Mouse (Mus musculus) midbrain, embryonic 15.5 days (tissue): ENCODE results near the gene Khdrbs1. TPM values are rescaled to one million over a fixed set of nuclear protein-coding genes. Genes with fewer than 3 reads are reported as not detected.
A peak's percentile ranks its signal among the peaks of the same experiment; 100 is the strongest.
"Not testable (repeated sequence)": the region's sequence is repeated elsewhere in the genome, so short reads cannot be mapped to it uniquely, and the experiment has no call there.

Experiments
- ATAC-seq: fragments of 200-750 bp; cut with Nextera tagmentation; replicated peaks from 2 replicates; pipeline ENCODE4 v1.8.0; 2017; ENCODE audit warnings: moderate TSS enrichment
- H3K27ac ChIP-seq: fragments of 300-500 bp; sonication (generic); 2 replicates; pipeline ENCODE4 v1.5.1; 2015; ENCODE audit warnings: mild to moderate bottlenecking, inconsistent platforms
- H3K27me3 ChIP-seq: fragments of 300-500 bp; sonication (generic); replicated peaks from 2 replicates; pipeline ENCODE4 v1.6.1; 2015; ENCODE audit warnings: inconsistent platforms
- H3K36me3 ChIP-seq: fragments of 300-500 bp; sonication (generic); replicated peaks from 2 replicates; pipeline ENCODE4 v1.6.1; 2015; ENCODE audit warnings: inconsistent platforms
- H3K4me1 ChIP-seq: fragments of 300-500 bp; sonication (generic); 2 replicates; pipeline ENCODE4 v1.6.1; 2015; ENCODE audit warnings: inconsistent platforms
- H3K4me2 ChIP-seq: fragments of 300-500 bp; sonication (generic); 2 replicates; pipeline ENCODE4 v1.6.1; 2015; ENCODE audit warnings: inconsistent platforms, mild to moderate bottlenecking, moderate library complexity
- H3K4me3 ChIP-seq: fragments of 300-500 bp; sonication (generic); 2 replicates; pipeline ENCODE4 v1.5.1; 2015; ENCODE audit warnings: mild to moderate bottlenecking, inconsistent platforms
- H3K9ac ChIP-seq: fragments of 300-500 bp; sonication (generic); 2 replicates; pipeline ENCODE4 v1.6.1; 2015; ENCODE audit warnings: mild to moderate bottlenecking, inconsistent platforms
- H3K9me3 ChIP-seq: fragments of 300-500 bp; sonication (generic); 2 replicates; pipeline ENCODE4 v1.6.1; 2016; ENCODE audit warnings: inconsistent platforms
- WGBS: fragments of 180-500 bp; shearing (Covaris S2); methylation state at CpG from one replicate; pipeline ENCODE4 v1.1.7; 2015; ENCODE audit warnings: mixed read lengths; 5-methylcytosine and 5-hydroxymethylcytosine counted together
- polyA plus RNA-seq: library from polyadenylated mRNA; unstranded; fragments of >200 nt; fragmentation: Nextera tagmentation; extraction: Ambion mirVana; gene quantifications from 2 replicates; pipeline ENCODE4 v1.2.1, GENCODE M21; 2015

Khdrbs1 gene
- polyA plus RNA-seq, 1 experiment from 2014 or later, result 138 TPM

DNA sequence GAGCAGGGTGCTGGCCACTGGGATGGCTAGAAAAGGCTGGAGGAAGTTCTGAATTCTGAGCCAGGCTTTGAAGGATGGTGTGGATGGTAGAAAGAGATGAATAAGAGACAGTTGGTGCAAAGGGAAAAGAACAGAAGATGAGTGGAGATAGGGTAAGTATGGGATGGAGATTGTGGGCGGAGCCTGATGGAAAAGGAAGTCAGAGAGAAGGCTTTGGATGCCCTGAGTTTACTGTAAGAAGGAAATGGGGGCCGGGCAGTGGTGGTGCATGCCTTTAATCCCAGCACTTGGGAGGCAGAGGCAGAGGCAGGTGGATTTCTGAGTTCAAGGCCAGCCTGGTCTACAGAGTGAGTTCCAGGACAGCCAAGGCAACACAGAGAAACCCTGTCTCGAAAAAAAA is 26.6 kb upstream of the Khdrbs1 start:
- not testable (repeated sequence) for H3K27me3 ChIP-seq, H3K27ac ChIP-seq, H3K4me2 ChIP-seq, H3K36me3 ChIP-seq, H3K9me3 ChIP-seq, H3K9ac ChIP-seq, H3K4me3 ChIP-seq, ATAC-seq
- peaks cover 15% of the 10 kb centered on the region for H3K4me1 ChIP-seq
- 75% methylated on average over 3 of the region's 3 CpGs for whole genome bisulfite sequencing

DNA sequence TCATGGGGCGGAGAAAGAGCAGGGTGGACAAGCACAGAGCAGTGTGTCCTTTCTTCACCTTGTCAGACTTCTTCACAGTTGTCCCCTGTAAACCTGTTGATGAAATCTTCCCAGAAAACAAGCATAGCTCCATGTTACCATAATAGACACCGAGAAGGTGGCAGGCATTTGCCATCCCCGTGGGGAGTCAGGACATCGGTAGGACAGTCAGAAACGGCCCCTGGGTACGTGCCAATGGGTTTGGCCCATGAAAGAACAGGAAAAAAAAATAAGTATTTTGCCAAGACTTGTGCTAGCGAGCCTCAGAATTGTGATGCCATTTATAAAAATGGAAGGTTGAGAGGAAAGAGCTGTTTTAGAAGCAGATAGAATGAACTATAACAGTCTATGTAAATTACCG is 25.7 kb upstream of the Khdrbs1 start:
- Histone ChIP-seq H3K9me3 (no peaks in the 10 kb centered on the region), H3K36me3 (no peaks in the 10 kb centered on the region), H3K27ac (no peak overlapping the region), H3K27me3 (no peaks in the 10 kb centered on the region), H3K4me1 (peaks cover 15% of the 10 kb centered on the region), H3K4me3 (no peak overlapping the region), H3K9ac (no peak overlapping the region), H3K4me2 (no peak overlapping the region)
- 78% methylated on average over 8 of the region's 8 CpGs for WGBS
- ATAC-seq, result no peak

DNA sequence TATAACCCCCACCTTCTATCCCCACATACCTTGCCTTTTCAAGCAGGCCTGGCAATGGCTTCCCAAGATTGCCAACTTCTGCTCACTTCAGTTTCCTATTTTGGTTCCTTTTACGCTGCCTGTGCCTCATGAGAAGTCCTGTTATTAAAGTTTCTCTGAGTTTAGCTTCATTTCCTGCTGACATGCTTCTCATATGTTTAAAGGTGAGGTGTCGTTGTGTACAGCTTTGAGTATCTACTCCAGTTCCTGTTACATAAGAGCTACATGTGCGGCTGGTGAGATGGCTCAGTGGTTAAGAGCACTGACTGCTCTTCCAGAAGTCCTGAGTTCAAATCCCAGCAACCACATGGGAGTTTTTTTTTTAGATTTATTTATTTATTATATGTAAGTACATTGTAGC is 23.2 kb upstream of the Khdrbs1 start:
- H3K9ac ChIP-seq, result no peak overlapping the region
- no peaks in the 10 kb centered on the region for H3K36me3 ChIP-seq
- H3K4me1 ChIP-seq, result no peaks in the 10 kb centered on the region
- no peak overlapping the region for H3K4me3 ChIP-seq
- no peaks in the 10 kb centered on the region for H3K27me3 ChIP-seq
- 92% methylated on average over 3 of the region's 3 CpGs for WGBS
- H3K4me2 ChIP-seq, result no peak overlapping the region
- H3K27ac ChIP-seq, result no peak overlapping the region
- ATAC-seq, result no peak
- no peaks in the 10 kb centered on the region for H3K9me3 ChIP-seq

DNA sequence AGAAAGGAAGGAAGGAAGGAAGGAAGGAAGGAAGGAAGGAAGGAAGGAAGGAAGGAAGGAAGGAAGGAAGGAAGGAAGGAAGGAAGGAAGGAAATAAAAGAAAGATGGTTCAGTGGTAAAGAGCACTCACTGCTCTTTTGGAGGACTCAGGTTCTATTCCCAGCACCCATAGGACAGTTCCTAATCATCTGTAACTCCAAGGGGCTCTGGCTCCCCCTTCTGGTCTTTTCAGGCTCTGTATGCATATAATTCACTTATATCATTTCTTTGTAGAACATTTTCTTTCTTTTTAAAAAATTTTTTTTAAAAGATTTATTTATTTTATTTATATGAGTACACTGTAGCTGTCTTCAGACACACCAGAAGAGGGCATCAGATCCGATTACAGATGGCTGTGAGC is 20.4 kb upstream of the Khdrbs1 start:
- 96% methylated on average over 1 of the region's 1 CpGs for WGBS
- H3K9me3 ChIP-seq, result not testable (repeated sequence)

DNA sequence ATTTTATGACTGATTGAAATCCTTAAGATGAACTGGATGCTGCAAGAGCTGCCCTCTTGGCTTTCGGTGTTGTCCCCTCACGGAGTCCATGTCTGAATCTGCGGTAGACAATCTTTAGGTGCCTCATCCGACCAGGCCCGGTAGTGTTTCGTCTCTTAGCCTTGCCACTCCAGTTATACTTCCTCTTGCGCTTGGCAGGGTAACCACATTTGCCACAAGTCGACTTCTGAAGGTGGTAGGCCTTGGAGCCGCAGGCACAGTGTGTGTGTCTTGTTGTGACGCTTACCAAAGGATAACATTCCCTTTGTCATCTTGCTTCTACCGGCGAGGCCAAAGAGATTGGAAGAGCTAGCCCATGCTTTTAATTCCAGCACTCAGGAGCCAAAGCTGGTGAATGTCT is 19.5 kb upstream of the Khdrbs1 start:
- no peak for ATAC-seq
- WGBS, result 95% methylated on average over 12 of the region's 12 CpGs
- no peaks in the 10 kb centered on the region for H3K9me3 ChIP-seq
- H3K36me3 ChIP-seq, result no peaks in the 10 kb centered on the region
- H3K4me3 ChIP-seq, result no peak overlapping the region
- no peak overlapping the region for H3K27ac ChIP-seq
- no peaks in the 10 kb centered on the region for H3K4me1 ChIP-seq
- H3K9ac ChIP-seq, result no peak overlapping the region
- H3K27me3 ChIP-seq, result no peaks in the 10 kb centered on the region
- no peak overlapping the region for H3K4me2 ChIP-seq

More for the DNA sequence above, 20.4 kb upstream of the Khdrbs1 start:
- not testable (repeated sequence) for H3K4me3 ChIP-seq, ATAC-seq, H3K4me2 ChIP-seq, H3K4me1 ChIP-seq, H3K36me3 ChIP-seq, H3K27me3 ChIP-seq, H3K27ac ChIP-seq, H3K9ac ChIP-seq

DNA sequence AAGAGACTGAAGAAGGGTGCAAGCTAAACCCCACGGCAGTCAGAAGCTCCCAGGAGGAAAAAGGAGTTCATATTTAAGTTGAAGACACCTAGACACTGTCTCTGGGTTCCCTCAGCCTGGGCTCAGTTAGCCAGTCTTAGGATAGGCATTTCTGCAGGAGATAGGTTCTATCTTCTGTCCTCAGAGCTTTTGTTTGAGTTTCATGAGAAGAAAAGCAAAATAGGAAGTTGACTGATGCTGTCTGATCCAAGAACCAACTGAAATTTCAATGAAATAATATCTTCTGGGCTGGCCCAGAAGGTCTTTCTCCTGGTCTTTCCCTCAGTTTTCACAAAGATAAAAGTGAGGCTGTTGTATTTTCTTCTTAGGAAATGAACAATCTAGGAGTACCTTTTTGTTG is 13.4 kb upstream of the Khdrbs1 start:
- H3K9me3 ChIP-seq, result no peaks in the 10 kb centered on the region
- no peak overlapping the region for H3K27ac ChIP-seq
- no peaks in the 10 kb centered on the region for H3K27me3 ChIP-seq
- no peak overlapping the region for H3K4me3 ChIP-seq
- no peak overlapping the region for H3K4me2 ChIP-seq
- H3K9ac ChIP-seq, result no peak overlapping the region
- no peaks in the 10 kb centered on the region for H3K36me3 ChIP-seq
- 79% methylated on average over 1 of the region's 1 CpGs for WGBS
- H3K4me1 ChIP-seq, result no peaks in the 10 kb centered on the region
- no peak for ATAC-seq

DNA sequence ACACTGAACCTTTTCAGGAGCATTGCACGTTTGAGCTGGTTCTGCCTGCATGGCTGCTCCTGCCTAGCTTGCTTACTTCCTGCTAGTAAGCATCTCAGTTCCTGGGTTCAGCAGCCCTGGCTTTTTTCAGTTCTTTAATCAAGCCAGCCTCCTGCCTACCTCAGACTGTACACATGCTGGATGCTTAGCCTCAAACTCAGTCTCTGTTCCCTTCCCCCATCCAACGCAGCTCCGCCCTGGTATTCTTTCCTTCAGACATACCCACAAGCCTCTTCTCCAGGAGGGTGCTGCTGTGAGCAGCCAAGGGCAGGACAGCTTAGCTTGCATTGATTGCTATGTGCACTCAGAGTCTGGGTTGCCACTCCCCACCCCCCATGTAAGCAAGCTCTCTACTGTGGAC is 12.6 kb upstream of the Khdrbs1 start:
- H3K9me3 ChIP-seq, result no peaks in the 10 kb centered on the region
- H3K27ac ChIP-seq, result no peak overlapping the region
- H3K27me3 ChIP-seq, result no peaks in the 10 kb centered on the region
- no peak overlapping the region for H3K4me2 ChIP-seq
- H3K4me1 ChIP-seq, result no peaks in the 10 kb centered on the region
- H3K9ac ChIP-seq, result no peak overlapping the region
- no peak for ATAC-seq
- WGBS, result 69% methylated on average over 3 of the region's 3 CpGs
- H3K4me3 ChIP-seq, result no peak overlapping the region
- H3K36me3 ChIP-seq, result no peaks in the 10 kb centered on the region

DNA sequence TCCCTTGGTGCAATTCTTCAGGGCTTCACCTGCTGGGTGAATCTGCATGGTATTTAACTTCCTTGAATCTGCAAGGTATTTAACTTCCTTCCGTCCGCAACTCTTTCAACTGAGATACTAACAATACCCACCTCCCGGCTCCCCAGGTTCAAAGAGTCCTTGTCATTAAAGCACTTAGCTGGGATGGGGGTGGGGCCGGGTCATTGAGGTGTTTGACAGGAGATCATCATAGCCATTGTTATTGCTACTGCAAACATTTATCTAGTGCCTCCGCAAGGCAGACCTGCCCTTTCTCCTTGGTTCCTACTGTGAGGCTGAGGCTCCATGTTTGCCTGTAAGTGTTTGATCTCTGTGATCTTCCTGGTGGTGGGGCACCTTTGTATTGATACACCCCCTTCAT is 8.3 kb upstream of the Khdrbs1 start:
- 15% methylated on average over 5 of the region's 5 CpGs for WGBS

DNA sequence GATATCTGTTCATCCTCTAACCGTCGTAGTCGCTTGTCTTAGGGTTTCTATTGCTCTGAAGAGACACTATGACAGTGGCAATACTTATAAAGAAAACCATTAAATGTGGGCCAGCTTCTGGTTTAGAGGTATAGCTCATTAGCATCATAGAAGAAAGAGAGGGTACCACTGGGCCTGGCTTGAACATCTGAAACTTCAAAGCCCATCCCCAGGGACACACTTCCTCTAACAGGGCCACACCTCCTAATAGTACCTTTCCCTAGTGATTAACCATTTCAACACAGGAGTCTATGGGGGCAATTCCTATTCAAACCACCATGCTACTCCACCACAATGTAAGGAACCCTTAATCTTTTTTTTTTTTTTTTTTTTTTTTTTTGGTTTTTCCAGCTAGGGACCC is 4.5 kb upstream of the Khdrbs1 start:
- H3K4me1 ChIP-seq, result peaks cover 10% of the 10 kb centered on the region
- 82% methylated on average over 3 of the region's 3 CpGs for WGBS

More for the DNA sequence above, 8.3 kb upstream of the Khdrbs1 start:
- no peak overlapping the region for H3K4me3 ChIP-seq
- H3K36me3 ChIP-seq, result no peaks in the 10 kb centered on the region
- no peak for ATAC-seq
- no peak overlapping the region for H3K27ac ChIP-seq
- no peaks in the 10 kb centered on the region for H3K27me3 ChIP-seq
- H3K4me2 ChIP-seq, result no peak overlapping the region
- no peak overlapping the region for H3K9ac ChIP-seq
- no peaks in the 10 kb centered on the region for H3K4me1 ChIP-seq
- H3K9me3 ChIP-seq, result no peaks in the 10 kb centered on the region

DNA sequence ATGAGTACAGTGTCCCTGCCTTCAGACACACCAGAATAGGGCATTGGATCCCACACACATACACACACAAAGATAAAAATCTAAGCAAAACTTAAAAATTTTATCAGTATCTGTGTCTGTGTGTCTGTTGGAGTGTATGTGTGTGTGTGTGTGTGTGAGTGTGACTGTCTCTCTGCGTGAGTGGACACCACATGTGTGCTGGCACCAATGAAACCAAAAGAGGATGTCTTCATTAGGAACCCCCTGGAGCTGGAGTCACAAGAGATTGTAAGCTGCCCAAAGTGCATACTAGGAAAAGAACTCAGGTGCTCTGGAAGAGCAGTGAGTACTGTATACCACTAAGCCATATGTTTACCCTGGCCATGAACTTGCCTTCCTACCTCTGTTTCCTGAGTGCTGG is 4.0 kb upstream of the Khdrbs1 start:
- Histone ChIP-seq H3K9me3 (no peaks in the 10 kb centered on the region), H3K36me3 (no peaks in the 10 kb centered on the region), H3K4me3 (no peak overlapping the region), H3K4me1 (peaks cover 10% of the 10 kb centered on the region), H3K9ac (no peak overlapping the region), H3K4me2 (no peak overlapping the region), H3K27me3 (no peaks in the 10 kb centered on the region), H3K27ac (no peak overlapping the region)
- no peak for ATAC-seq
- WGBS, result 57% methylated on average over 1 of the region's 1 CpGs

More for the DNA sequence above, 4.5 kb upstream of the Khdrbs1 start:
- Histone ChIP-seq H3K9me3 (no peaks in the 10 kb centered on the region), H3K4me3 (no peak overlapping the region), H3K27me3 (no peaks in the 10 kb centered on the region), H3K4me2 (no peak overlapping the region), H3K9ac (no peak overlapping the region), H3K36me3 (no peaks in the 10 kb centered on the region), H3K27ac (no peak overlapping the region)
- no peak for ATAC-seq

DNA sequence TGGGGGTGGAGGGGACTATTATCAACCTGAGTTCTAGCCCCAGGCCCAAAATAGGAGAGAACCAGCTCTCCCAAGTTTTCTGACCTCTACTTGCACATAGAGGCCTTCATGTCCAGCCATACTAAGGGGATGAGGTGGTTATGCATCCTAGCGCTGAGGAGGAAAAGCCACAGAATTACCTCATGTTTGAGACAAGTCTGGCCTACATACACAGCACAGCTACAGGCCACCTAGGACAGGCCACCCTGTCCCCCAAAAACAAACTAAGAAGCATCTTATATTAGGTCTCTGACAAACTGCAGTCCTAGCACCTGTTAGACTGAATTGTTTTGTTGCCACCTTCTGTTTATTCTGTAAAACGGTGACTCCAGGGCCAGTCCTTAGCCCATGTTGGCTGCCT is 1.4 kb upstream of the Khdrbs1 start:
- H3K27me3 ChIP-seq, result no peaks in the 10 kb centered on the region
- H3K27ac ChIP-seq, result peak overlapping the region; percentile 99
- H3K4me2 ChIP-seq, result peak overlapping the region; percentile 75
- ATAC-seq, result no peak
- no peaks in the 10 kb centered on the region for H3K36me3 ChIP-seq
- H3K4me1 ChIP-seq, result peaks cover 30% of the 10 kb centered on the region
- H3K9me3 ChIP-seq, result no peaks in the 10 kb centered on the region
- WGBS, result 53% methylated on average over 2 of the region's 2 CpGs
- peak overlapping the region; percentile 84 for H3K4me3 ChIP-seq
- H3K9ac ChIP-seq, result peak overlapping the region; percentile 90; the same call in 1 of the 2 replicates

DNA sequence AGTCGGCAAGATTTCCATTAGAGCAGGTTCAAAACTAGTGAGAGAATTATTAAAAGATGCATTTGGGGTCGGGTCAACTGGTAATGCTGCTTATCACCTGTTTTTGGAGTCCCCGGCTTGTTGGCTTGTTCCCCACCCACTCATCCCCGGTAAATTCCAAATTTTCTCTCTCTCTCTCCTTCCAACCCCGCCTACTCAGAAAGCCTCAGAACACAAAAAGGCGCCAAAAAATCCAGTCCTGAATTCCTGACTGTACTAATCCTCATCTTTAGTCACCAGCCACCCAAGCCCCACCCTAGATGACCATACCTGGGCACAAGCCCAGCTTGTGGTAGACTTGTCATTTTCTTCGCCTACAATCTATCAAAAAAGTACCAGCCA is 897 bp upstream of the Khdrbs1 start:
- 6% methylated on average over 7 of the region's 7 CpGs for WGBS
- no peak for ATAC-seq
- no peaks in the 10 kb centered on the region for H3K27me3 ChIP-seq

DNA sequence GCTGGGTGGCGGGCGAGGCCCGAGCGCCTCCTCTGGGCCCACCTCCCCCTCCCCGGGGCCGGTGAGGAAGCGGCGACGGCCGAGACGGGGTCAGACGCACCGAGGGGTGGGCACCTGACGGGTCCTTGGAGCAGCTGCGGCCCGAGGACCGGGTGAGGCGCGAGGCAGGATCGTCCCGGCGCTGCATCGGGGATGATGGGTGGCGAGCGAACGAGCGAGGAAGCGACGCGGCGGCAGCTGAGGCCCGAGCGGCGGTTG is 200 bp downstream of the Khdrbs1 start:
- Histone ChIP-seq H3K9me3 (no peaks in the 10 kb centered on the region), H3K27me3 (no peaks in the 10 kb centered on the region), H3K4me1 (peaks cover 40% of the 10 kb centered on the region), H3K4me2 (peak overlapping the region; percentile 73), H3K36me3 (no peaks in the 10 kb centered on the region), H3K27ac (peak overlapping the region; percentile 95), H3K4me3 (peak overlapping the region; percentile 84), H3K9ac (peak overlapping the region; percentile 87)
- WGBS, result 1% methylated on average over 28 of the region's 34 CpGs
- ATAC-seq, result peak; percentile 68; the same call in 1 of the 2 replicates

More for the DNA sequence above, 897 bp upstream of the Khdrbs1 start:
- peaks cover 31% of the 10 kb centered on the region for H3K4me1 ChIP-seq
- H3K36me3 ChIP-seq, result no peaks in the 10 kb centered on the region
- H3K9me3 ChIP-seq, result no peaks in the 10 kb centered on the region
- H3K9ac ChIP-seq, result peak overlapping the region; percentile 90
- H3K27ac ChIP-seq, result peak overlapping the region; percentile 99
- peak overlapping the region; percentile 75 for H3K4me2 ChIP-seq
- peak overlapping the region; percentile 84 for H3K4me3 ChIP-seq
